Mouse (Mus musculus) heart, postnatal 0 days (tissue): ENCODE measurements around the gene Gtf2h1.
"Not testable (repeated sequence)": the region's sequence is repeated elsewhere in the genome, so short reads cannot be mapped to it uniquely, and the experiment has no call there.

Source experiments
- CTCF ChIP-seq: IDR thresholded peaks from 2 replicates; pipeline ENCODE4 v1.5.1; 2016; ENCODE audit warnings: antibody characterized with exemption, control low read depth, low read depth
- EP300 ChIP-seq: IDR thresholded peaks from 2 replicates; pipeline ENCODE4 v1.6.1; 2016; ENCODE audit warnings: antibody characterized with exemption, low read depth

GRCm38 (mm10) chr7:46832112-46832810, 36.4 kb downstream of the Gtf2h1 start:
- not testable (repeated sequence) for TF ChIP-seq EP300, CTCF
